Mouse (Mus musculus): ENCODE measurements around the gene Pgbd5.

- no peak for TF ChIP-seq CTCF (IDR thresholded peaks at IDR 0.05; ENCODE audit: insufficient read depth, low read depth, low read length)
- TF ChIP-seq POLR2A (IDR thresholded peaks at IDR 0.05; ENCODE audit: insufficient read depth, low read depth, low read length): no peak
Measured at GRCm38 (mm10) chr8:124382235-124382634, 57.2 kb downstream of the Pgbd5 start.

All from olfactory bulb, adult 2 months (tissue).